Mouse (Mus musculus) lung, postnatal 36 days (tissue): ENCODE data around the gene Nrg3.
"Not testable (repeated sequence)": the region's sequence is repeated elsewhere in the genome, so short reads cannot be mapped to it uniquely, and the experiment has no call there.

Experiments
- DNase-seq: peaks from one replicate; pipeline ENCODE4 v3.0.0; 2022; ENCODE audit warnings: mixed read lengths

Gene Nrg3

DNA sequence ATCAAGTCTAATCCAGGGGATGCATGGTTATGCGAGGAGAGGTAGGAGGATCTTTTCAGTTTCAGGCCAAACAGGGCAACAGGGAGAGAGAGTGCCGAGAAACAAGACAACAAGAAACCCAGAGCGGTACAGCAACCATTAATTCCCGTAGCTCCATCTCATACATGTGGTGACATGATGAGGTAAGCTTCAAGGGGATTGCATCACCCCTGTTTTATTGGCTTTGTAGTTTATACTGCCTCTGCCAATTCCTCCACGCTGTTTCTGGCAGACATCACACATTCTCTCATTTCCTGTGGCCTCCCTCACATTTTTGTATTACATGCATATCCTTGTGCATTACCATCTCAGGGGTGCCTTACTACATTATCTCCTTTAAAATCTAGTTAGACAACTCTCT, 280.9 kb downstream of the Nrg3 start:
- no peak for DNase-seq

DNA sequence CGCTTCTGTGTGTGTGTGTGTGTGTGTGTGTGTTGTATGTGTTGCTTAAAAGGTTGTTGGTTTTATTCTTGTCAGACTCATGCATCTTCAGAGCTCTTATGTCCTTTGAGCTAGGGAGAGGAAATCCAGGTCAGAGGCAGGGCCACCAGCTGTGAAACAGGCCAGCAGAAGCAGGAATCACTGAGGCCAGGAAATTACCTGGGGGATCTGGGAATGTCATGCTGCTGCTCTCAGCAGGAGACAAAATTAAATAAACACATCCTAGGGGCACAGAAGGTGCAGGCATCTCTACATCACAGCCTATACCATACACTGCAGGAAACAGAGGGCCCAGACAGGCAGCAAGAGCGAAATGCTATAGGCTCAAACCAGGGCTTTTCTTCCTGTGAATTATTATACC, 299.2 kb downstream of the Nrg3 start:
- DNase-seq = no peak

DNA sequence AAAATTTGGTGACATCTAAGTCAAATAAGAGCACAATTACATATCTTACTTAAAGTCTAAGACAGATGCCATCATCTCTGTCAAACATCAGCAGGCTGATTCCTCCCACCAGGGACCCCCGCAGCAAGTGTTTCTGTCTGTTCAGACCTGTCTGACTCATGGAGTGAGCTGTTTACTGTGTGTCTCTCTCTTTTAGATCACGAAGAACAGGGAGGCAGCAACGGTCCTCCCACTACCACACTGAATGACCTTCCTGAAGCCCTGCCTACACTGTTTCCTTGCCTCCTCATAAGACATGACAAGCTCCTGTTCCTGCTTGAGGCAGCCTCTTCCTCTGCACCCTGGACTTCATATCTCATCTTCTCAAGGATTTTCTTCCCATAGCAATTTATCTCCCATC, 312.7 kb downstream of the Nrg3 start:
- DNase-seq = no peak

DNA sequence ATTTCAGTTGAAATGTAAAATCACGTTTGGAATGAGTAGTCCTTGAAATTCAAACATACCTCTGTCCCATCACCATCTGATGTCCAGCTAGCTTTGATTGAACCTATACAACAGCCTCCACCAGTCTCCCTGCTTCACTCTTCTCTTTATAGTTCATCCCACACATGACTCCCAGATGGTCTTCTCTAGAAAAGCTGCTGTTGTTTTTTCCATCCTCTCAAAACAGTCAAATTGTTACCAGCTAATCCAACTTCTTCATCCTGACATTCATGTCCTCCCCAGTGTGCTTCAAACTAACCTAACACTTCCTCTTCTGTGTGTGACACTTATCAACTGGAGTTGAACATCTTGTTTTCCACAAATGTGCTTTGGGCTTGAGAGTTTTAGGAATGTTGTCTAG, 317.4 kb downstream of the Nrg3 start:
- DNase-seq = no peak

DNA sequence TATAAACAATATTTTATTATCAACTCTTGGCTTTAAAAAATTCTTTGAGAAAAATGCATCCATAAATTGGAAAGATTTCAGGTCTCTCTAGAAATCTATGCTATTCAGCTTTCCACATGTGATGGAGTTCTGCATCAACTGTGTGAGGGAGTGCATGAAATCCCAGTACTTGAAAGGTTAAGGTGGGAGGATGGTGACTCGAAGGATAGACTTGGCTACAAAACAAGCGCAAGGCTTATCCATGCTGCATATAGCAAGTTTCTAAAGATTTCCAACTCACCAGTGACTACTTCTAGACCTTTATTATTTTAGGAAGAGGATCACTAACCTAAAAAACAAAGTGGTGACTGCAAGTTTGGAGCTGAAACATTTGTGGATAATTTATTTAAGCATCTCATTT, 343.1 kb downstream of the Nrg3 start:
- no peak for DNase-seq

GRCm38 (mm10) chr14:39117977-39118376, 354.9 kb downstream of the Nrg3 start:
- no peak for DNase-seq

DNA sequence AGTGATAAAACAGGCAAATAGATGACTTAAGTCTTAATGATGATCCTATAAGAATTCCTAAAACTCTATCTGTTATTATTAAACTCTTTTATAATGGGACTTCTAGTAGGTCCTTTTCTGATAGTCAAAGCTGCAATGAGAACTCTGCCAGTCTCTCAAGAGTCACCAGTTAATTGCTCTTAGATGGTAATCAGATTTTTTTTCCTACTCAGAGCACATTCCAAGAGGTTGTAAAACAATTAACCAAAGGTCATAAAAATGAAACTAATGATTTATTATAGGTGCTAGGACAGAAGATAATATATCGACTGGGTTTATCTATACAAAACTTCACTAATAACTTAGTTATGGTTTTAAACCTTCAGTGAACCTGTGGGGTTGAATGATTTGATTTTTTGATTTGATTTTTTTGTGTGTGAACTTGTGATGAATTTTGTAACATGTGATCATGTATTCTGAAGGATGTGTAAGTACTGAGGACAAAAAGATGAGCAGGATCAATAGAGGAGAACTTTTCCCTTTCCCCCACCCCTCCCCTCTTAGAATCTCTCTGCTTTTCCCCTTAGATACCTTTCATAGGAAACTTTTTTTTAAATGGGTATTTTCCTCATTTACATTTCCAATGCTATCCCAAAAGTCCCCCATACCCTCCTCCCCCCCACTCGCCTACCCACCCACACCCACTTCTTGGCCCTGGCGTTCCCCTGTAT, 356.2 kb downstream of the Nrg3 start:
- not testable (repeated sequence) for DNase-seq

GRCm38 (mm10) chr14:39109566-39109965, 363.3 kb downstream of the Nrg3 start:
- DNase-seq = no peak

- no peak for DNase-seq
These were observed 366.1 kb downstream of the Nrg3 start for GRCm38 (mm10) chr14:39106776-39107175.

- no peak for DNase-seq
These were observed 377.7 kb downstream of the Nrg3 start for GRCm38 (mm10) chr14:39095219-39095618.

DNA sequence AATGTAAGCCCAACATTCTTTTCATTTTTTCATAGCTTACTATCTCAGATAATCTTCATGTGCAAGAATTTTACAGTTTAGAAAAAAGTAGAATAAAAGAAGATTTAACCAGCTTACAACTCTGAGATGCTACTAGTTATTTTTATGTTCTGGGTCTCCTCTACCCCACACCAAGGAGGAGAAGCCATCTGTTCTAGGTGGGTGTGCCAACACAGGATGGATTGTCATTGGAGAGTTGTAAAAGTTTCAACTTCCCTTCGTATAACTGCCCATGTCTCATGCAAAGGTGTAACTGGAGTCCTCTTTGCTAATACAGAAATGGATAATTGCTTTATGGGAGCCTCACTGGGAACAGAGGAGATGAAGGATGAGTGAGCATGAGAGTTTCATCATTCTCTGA, 393.4 kb downstream of the Nrg3 start:
- DNase-seq = no peak

DNA sequence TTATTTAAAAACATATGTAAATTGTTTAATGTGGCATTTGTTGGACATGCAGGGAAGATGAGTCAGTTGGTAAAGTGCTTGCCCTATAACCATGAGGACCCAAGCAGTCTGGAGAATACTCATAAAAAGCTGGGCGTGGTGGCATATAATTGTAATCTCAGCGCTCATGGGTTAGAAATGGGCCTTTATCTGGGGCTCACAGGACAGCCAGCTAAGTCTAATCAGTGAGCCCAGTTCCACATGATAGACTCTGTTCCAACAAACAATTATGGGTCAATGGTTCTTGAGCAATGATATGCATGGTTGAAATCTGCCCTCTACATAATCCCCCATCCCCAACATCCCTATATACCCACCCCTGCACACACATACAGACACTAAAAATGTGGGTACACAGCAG, 421.3 kb downstream of the Nrg3 start:
- no peak for DNase-seq

DNA sequence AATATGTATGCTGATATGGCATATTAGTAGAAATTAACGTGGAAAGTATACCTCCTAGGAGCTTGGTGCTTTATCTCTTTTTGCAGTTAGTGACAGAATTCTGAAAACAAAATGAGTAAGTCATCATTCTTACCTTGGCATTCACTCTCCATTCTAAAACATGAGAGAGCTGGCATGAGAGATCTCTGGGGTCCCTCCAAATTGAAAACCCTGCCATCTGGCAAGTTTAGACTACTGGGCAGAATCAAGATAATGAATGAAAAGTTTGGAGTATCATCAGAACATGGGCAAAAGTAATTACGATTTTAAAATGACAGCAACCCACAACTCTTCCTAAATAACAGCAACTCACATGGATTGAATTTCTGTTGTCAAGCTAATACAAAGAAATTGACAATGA, 423.9 kb downstream of the Nrg3 start:
- DNase-seq = no peak

DNA sequence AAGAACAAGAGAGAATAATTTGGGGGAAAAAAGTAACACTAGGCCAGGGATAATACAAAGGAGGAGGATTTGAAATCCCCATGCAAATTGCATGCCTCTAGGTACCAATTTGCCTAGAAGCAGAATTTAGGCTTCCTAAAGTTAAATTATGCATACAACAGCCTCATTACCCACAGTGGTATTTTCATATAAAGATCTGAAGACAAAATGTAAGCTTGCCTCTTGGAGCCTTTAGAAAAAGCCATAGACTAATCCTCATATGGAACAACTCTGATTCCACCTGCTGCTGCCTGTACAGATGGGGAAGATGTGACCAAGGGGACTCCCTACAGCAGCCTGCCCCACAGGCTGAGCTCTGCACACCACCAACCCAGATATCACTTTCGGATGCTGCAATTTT, 428.6 kb downstream of the Nrg3 start:
- no peak for DNase-seq

DNA sequence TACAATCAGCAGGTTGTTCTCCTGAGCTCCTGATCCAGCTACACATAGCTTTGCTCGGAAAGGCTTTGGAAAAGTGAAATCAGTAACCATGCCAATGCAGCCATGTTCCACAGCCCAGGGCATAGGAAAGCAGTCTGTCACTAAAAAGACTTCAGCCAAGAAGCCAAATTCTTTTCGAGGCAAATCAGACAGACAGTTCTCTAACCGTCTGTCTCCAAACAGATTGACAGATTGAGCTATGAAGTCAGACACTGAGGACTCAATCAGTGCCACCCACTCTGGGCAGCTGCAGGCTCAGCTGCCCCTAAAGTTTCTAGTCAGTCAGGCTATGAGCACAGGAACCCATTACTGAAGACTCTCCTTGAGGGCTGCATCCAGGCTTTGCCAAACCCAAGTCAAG, 429.1 kb downstream of the Nrg3 start:
- no peak for DNase-seq

DNA sequence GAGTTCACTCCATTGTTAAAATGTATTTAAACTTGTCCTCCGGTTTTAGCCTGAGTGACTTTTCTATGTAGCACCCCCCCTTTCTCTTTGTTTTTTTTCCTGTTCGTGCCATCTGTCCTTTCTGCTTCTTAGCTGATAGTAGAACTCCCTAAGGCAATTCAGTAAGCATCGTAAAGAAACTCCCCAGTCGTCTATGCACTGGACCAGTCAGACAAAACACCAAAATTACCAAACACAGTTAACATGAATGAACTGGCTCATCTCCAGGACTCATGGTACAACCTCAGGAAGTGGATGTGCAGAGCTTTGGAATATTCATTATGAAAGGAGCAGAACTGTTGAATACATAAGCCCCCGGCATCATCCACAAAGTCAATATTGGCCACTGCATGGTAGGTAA, 429.5 kb downstream of the Nrg3 start:
- no peak for DNase-seq

DNA sequence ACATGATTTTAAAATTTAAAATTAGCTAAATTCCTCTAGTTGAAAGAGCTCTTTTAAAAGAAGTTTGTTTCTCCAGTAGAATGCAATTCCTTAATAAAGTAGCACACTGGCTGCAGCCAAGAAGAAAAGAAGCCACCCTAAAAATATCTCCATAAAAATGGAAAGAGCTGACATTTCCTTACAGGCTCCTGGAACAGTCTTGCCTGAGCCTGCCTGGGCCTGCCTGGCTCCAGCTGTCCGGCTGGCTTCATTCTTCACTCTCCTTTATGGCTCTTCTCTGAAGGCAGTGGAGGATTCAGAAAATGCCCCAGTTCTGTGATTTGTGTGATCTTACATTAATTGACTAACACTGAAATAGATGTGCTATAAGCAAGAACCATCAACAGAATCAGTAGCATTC, 433.8 kb downstream of the Nrg3 start:
- DNase-seq = no peak

- no peak for DNase-seq
These were observed 438.4 kb downstream of the Nrg3 start for GRCm38 (mm10) chr14:39034482-39034881.

DNA sequence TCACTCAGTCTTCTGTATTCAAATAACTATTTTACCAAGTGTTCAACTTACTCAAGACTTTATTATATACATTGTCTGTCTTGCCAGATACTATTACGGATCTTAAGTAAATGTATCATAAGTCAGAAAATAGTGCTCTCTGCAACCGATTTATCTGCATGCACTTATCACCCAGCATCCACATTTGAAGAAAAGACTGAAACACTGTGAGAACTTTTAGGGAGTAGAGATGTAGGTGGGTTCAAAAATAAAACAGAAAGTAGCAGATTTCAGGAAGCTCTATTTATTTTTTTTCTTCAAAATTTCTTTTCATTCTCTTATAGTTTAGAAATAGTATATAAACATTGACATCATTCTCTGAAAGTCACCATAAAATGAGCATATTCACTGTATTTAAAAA, 449.8 kb downstream of the Nrg3 start:
- no peak for DNase-seq

GRCm38 (mm10) chr14:39014126-39014525, 458.8 kb downstream of the Nrg3 start:
- no peak for DNase-seq

DNA sequence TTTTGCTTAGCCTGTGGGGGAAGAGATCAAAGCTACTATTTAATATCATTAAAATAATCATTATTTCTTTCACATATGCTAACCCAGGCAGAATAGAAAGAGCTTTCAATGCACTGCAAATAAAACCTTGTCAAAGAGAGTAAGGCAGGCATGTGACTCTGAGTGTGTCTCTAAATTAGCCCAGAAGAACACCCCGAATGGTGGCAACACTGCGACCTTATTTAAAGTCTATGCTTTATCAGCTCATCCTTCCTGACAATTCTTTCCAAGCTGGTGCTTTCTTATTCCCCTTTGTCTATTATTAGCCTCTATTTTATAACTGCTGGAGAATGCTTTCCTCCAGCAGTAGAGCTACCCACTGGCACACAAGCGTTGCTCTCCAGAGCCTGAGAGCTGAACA, 475.0 kb downstream of the Nrg3 start:
- no peak for DNase-seq

DNA sequence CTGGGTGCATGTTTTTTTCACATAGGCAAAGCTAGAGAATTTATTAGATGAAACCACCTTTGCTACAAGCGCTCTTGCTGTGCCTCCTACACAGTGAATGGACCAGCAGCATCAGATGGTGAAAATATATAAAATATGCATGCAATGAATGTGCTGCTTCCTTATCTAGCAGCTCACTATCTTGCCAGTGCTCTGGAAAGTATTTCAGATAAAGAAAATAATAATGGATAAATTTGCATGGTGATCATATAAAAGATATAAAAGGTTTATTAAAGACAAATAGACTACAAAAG, 480.4 kb downstream of the Nrg3 start:
- DNase-seq = no peak

DNA sequence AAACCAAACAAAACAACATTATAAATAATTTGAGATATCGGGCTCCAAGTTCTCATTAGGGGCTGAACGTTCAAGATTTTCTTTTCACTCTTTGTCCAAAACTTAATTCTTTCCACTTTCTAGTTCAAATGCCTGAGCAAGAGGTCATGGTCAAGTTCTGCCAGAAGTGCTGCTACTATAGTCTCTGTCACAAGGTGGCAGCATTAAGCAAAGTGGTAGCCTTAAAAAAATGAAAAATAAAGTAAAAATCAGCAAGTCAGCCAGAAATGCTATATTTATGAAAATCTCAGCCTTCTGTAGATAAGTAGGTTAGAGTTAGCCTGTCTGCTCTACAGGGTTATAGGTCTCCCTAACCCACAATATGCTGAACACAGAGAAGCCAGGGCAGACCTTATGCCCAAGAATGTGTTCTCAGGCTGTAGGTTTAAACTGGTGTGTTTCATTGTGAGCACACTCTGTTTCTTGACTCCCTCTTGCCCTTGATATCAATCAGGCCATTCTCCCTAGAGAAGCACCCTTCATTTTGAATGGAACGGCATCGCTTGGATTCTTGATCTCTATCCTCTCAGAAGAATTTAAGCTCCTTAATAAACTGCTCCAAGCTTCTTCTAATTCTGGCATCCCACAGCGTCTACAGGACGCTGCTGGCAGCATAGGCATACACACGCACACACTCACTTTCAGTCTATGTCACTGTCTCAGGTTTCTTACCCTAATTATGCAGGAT, 480.9 kb downstream of the Nrg3 start:
- DNase-seq = no peak

- no peak for DNase-seq
These were observed 513.5 kb downstream of the Nrg3 start for GRCm38 (mm10) chr14:38959367-38959766.

DNA sequence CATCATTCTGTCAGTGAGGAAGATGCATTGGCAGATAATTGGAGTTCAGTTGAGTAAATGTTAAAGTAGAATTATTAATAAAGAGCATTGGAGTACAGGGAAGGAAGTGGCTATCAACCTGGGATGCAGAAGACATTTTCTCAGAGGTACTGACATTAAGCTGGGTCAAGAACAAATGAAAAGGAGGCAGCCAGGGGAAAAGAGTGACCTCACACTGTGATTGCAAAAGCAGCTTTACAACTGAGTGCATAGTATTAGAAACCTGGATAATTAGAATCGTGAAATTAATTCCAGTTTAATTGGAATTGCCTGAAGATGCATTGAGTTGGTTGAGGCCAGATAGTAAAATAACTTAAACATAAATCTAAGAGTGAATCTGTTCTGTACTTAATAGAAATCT, 535.4 kb downstream of the Nrg3 start:
- no peak for DNase-seq
